Mouse (Mus musculus) neural tube, embryonic 14.5 days (tissue): ENCODE measurements at regions not wholly inside any gene's neighbourhood (a gene's known extent, or its start where the extent isn't known, plus 50 kb on each side); places are given as distances from the start of the nearest gene placed in this dataset.

Experiments used
- ATAC-seq: fragments of 200-750 bp; cut with Nextera tagmentation; 2 replicates; pipeline ENCODE4 v1.8.0; 2017; ENCODE audit warnings: low read depth, mild to moderate bottlenecking, moderate TSS enrichment, moderate library complexity
- H3K27ac ChIP-seq: fragments of 300-500 bp; sonication (generic); 2 replicates; pipeline ENCODE4 v1.5.1; 2014; ENCODE audit warnings: low read depth, mild to moderate bottlenecking, control low read depth, low read length, moderate library complexity, mixed read lengths
- H3K27me3 ChIP-seq: fragments of 300-500 bp; sonication (generic); 2 replicates; pipeline ENCODE4 v1.6.1; 2014; ENCODE audit warnings: low read length; ENCODE audit not compliant: control insufficient read depth, insufficient read depth
- H3K36me3 ChIP-seq: fragments of 300-500 bp; sonication (generic); 2 replicates; pipeline ENCODE4 v1.6.1; 2014; ENCODE audit warnings: low read length, mixed read lengths; ENCODE audit not compliant: control insufficient read depth, insufficient read depth
- H3K4me1 ChIP-seq: fragments of 300-500 bp; sonication (generic); 2 replicates; pipeline ENCODE4 v1.6.1; 2014; ENCODE audit warnings: low read length; ENCODE audit not compliant: control insufficient read depth, insufficient read depth
- H3K4me2 ChIP-seq: fragments of 300-500 bp; sonication (generic); 2 replicates; pipeline ENCODE4 v1.6.1; 2014; ENCODE audit warnings: mild to moderate bottlenecking, low read depth, low read length, control low read depth
- H3K4me3 ChIP-seq: fragments of 300-500 bp; sonication (generic); 2 replicates; pipeline ENCODE4 v1.5.1; 2014; ENCODE audit warnings: low read depth, low read length, control low read depth, mixed read lengths
- H3K9ac ChIP-seq: fragments of 300-500 bp; sonication (generic); replicated peaks from 2 replicates; pipeline ENCODE4 v1.6.1; 2014; ENCODE audit warnings: low read depth, mild to moderate bottlenecking, control low read depth, low read length, mixed read lengths
- H3K9me3 ChIP-seq: fragments of 300-500 bp; sonication (generic); 2 replicates; pipeline ENCODE4 v1.6.1; 2016; ENCODE audit warnings: low read length; ENCODE audit not compliant: control insufficient read depth
- WGBS: fragments of 180-500 bp; shearing (Covaris S2); extraction: QIAGEN DNeasy Blood & Tissue Kit; methylation state at CpG from one replicate; pipeline ENCODE4 v1.1.7; 2014; 5-methylcytosine and 5-hydroxymethylcytosine counted together

DNA sequence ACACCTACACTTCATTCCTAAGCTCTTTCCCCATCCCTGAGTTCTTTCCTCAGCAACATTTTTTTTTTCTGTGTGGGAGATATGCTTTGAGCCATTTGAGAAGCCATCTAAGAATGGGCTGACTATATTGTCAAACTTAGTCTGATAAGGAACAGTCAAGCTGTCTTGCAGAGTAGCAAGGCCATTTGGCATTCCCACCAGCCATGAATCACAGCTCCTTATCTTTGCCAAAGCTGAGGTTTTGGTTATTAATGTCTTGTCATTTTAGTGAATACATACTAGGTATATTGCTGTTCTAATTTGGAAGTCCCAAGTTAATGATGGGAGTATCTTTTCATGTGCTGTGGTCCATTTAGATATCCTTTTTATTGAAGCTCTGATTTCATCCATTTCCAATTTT is 96.4 kb downstream of the Sox9 start:
- Histone ChIP-seq H3K27ac (no peak overlapping the region), H3K4me2 (no peak overlapping the region), H3K9ac (no peak overlapping the region), H3K9me3 (no peaks in the 10 kb centered on the region), H3K4me3 (no peak overlapping the region), H3K36me3 (no peaks in the 10 kb centered on the region), H3K4me1 (peaks cover 3% of the 10 kb centered on the region; the same call in 1 of the 2 replicates), H3K27me3 (no peaks in the 10 kb centered on the region)
- no peak for ATAC-seq

DNA sequence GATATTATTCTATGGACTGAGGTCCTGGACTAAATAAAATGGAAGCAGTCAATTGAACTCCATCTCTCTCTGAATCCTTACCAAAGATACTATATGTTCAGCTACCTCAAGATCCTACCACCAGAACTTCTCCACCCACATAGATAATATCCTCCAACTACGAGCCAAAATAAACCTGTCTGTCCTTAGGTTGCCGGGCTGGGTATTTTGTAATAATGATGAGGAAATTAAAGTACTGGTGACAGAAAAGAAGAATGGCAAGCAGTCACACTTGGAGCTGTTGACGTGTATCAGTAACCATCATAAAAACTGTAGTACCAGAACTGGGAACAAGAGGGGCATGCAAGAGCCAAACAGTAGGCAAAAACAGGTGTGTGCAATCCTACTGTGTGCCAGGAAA is 98.7 kb downstream of the Sox9 start:
- no peak for ATAC-seq
- Histone ChIP-seq H3K27ac (no peak overlapping the region), H3K4me2 (no peak overlapping the region), H3K4me1 (no peaks in the 10 kb centered on the region), H3K27me3 (no peaks in the 10 kb centered on the region), H3K4me3 (no peak overlapping the region), H3K9ac (no peak overlapping the region), H3K36me3 (no peaks in the 10 kb centered on the region), H3K9me3 (no peaks in the 10 kb centered on the region)
- WGBS = 94% methylated on average over 3 of the region's 3 CpGs

DNA sequence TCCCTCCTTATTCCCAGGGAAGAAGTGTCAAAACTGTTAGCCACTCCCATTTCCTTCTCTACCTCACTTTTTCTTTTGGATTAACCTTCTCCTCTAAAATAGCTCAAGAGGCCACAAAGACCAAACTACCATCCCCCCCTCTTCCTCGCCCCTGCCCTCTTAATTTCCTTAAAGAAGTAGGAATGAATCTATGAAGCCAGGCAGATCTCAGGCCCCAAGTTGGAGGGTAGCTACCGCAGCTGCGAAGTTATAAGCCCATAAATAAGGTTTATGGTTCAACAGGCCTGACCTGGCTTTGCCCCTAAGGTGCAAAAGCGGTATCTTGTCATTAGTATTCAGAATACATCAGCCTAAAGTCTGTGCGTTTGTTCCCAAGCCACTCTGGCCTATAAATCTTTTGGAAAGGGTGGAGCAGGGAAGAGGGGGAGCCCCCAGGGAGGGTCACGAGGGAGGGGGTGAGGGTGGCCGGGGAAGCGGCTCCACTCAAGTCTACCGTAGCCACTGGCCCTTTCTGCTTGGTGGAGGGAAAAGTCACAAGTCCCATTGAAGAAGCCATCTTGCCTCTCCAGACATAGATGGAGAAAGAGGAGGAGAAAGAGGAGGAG is 103.4 kb downstream of the Sox9 start:
- no peak overlapping the region for H3K4me3 ChIP-seq
- no peaks in the 10 kb centered on the region for H3K27me3 ChIP-seq
- no peak overlapping the region for H3K27ac ChIP-seq
- H3K36me3 ChIP-seq = no peaks in the 10 kb centered on the region
- H3K9ac ChIP-seq = no peak overlapping the region
- H3K4me2 ChIP-seq = no peak overlapping the region
- peak; percentile 81 for ATAC-seq
- WGBS = 5% methylated on average over 9 of the region's 9 CpGs
- H3K9me3 ChIP-seq = no peaks in the 10 kb centered on the region
- no peaks in the 10 kb centered on the region for H3K4me1 ChIP-seq

DNA sequence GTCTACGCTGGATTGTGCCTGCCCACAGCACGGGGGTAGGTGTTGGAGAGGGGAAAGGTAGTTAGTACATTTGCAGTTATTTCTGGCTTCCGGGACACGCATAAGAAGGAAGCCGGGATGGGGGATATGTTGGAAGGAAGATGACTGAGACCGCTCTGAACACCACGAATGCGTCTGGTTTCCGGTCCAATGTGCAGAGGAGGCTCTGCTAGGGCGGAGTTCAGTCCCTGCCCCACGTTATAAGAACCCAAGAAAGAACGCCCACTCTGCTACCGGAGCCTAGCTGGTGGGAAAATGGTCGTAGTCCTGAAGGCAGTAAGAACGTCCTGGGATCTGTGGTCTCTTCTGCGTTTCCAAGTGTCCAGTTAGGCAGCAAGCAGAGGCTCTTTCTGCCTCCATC is 104.1 kb downstream of the Sox9 start:
- 52% methylated on average over 16 of the region's 16 CpGs for WGBS
- Histone ChIP-seq H3K9ac (no peak overlapping the region), H3K4me1 (no peaks in the 10 kb centered on the region), H3K9me3 (no peaks in the 10 kb centered on the region), H3K27ac (peak overlapping the region; percentile 55; the same call in 1 of the 2 replicates), H3K27me3 (no peaks in the 10 kb centered on the region), H3K4me2 (no peak overlapping the region), H3K36me3 (no peaks in the 10 kb centered on the region), H3K4me3 (no peak overlapping the region)
- ATAC-seq = no peak

DNA sequence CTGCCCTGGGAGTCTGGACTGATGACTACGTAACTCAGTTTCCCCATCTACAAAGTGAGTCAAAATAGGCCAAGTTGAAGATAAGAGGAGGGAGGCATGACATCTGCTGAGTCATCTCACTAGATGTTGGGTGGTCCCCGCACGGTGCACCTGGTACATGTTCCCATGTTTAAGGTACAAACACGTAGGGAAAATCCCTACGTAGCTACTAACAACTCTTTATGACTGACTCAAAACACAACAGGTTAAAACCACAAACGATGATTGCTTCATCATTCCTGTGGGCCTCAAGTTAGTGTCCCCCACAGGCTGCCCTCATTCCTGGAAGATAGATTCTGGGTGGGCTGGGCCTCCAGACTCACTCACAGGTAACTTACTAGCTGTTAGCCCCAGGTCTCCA is 107.7 kb downstream of the Sox9 start:
- no peaks in the 10 kb centered on the region for H3K36me3 ChIP-seq
- H3K4me3 ChIP-seq = no peak overlapping the region
- no peak for ATAC-seq
- H3K4me1 ChIP-seq = no peaks in the 10 kb centered on the region
- H3K27ac ChIP-seq = no peak overlapping the region
- no peaks in the 10 kb centered on the region for H3K27me3 ChIP-seq
- no peak overlapping the region for H3K4me2 ChIP-seq
- no peaks in the 10 kb centered on the region for H3K9me3 ChIP-seq
- no peak overlapping the region for H3K9ac ChIP-seq
- WGBS = 95% methylated on average over 6 of the region's 6 CpGs

DNA sequence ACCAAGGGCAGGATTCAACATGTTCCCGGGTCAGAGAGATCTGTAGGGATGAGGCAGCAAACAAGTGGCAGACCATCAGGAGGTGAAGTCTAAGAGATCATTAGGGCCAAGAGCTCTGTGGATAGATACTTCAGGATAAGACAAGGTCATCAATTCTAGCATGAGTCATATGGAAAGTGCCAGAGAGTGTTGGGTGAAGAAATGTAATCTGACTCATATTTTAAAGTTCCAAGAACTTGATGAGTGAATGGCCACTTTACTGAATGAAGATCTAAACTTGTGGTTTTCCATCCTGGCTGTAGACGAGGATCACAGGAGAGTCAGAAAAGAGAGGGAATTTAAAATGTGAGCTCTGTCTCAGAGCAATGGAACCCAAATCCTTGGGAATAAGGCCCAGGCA is 115.6 kb downstream of the Sox9 start:
- no peaks in the 10 kb centered on the region for H3K4me1 ChIP-seq
- H3K27me3 ChIP-seq = no peaks in the 10 kb centered on the region
- no peak for ATAC-seq
- no peak overlapping the region for H3K4me3 ChIP-seq
- H3K27ac ChIP-seq = no peak overlapping the region
- 88% methylated on average over 2 of the region's 2 CpGs for WGBS
- H3K9ac ChIP-seq = no peak overlapping the region
- no peaks in the 10 kb centered on the region for H3K36me3 ChIP-seq
- H3K4me2 ChIP-seq = no peak overlapping the region
- no peaks in the 10 kb centered on the region for H3K9me3 ChIP-seq

DNA sequence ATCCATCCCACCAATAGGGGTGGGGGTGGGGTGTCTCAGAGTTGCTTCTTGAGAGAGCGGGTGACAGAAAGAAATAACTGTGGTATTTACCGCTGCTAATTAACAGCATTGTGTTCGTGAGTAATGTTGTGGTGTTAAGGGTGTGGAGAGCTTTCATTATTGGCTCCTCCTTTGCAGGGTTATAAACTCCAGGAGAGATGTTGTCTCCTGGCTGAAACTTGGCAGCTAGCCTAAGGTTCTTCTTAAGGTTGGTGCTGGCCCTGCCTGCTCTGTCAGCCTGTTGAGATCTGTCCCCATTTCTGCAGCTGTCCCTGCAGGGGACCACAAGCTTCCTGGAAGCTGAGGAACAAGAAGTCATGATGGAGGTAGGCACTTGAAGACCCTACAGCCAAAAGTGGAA is 120.6 kb downstream of the Sox9 start:
- WGBS = 38% methylated on average over 3 of the region's 3 CpGs
- ATAC-seq = no peak
- Histone ChIP-seq H3K9ac (no peak overlapping the region), H3K4me1 (no peaks in the 10 kb centered on the region), H3K4me3 (no peak overlapping the region), H3K9me3 (no peaks in the 10 kb centered on the region), H3K36me3 (no peaks in the 10 kb centered on the region), H3K27me3 (no peaks in the 10 kb centered on the region), H3K27ac (no peak overlapping the region), H3K4me2 (no peak overlapping the region)

DNA sequence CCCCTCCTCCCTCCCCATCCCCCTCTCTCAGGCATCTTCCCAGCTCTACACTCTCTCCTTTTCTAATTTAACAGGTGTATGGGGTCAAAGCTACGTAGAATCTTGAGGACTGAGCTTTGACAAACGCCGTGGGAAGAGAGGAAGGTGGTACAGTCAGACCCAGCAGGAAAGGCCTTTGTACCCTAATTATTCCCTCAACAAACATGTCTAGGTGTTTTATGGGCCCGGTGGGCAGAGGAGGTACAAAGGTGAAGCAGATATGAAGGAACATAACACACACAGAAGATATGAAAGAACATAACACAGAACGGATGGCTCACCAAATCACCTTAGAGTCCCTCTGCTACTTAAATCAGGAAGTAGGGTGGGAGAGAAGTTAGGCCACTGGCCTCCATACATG is 128.3 kb downstream of the Sox9 start:
- H3K9me3 ChIP-seq = no peaks in the 10 kb centered on the region
- no peak overlapping the region for H3K27ac ChIP-seq
- no peak overlapping the region for H3K9ac ChIP-seq
- 76% methylated on average over 5 of the region's 5 CpGs for WGBS
- no peaks in the 10 kb centered on the region for H3K36me3 ChIP-seq
- no peaks in the 10 kb centered on the region for H3K4me1 ChIP-seq
- no peak overlapping the region for H3K4me3 ChIP-seq
- no peak overlapping the region for H3K4me2 ChIP-seq
- no peak for ATAC-seq
- H3K27me3 ChIP-seq = no peaks in the 10 kb centered on the region

DNA sequence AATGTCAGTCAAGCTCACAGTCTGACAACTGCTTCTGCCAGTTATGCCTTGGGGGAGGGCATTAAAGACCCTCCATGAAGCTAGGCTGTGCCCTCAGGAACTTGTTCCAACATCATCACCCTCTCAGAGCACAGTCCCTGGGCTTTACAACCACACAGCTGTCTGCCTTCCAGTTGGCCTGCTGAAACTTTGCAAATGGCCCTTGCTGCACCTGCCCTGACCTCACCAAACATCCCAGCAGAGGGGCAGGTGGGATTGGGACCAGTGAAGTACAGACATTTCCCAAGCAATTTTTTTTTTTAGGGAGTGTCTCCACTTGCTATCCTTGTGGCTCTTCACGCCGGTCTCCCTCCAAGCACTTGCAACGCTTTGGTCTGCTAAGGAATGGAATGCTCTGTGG is 130.9 kb downstream of the Sox9 start:
- H3K27me3 ChIP-seq = no peaks in the 10 kb centered on the region
- H3K36me3 ChIP-seq = no peaks in the 10 kb centered on the region
- H3K27ac ChIP-seq = no peak overlapping the region
- 90% methylated on average over 3 of the region's 3 CpGs for WGBS
- no peaks in the 10 kb centered on the region for H3K4me1 ChIP-seq
- H3K9ac ChIP-seq = no peak overlapping the region
- no peak overlapping the region for H3K4me2 ChIP-seq
- ATAC-seq = no peak
- H3K9me3 ChIP-seq = no peaks in the 10 kb centered on the region
- no peak overlapping the region for H3K4me3 ChIP-seq

DNA sequence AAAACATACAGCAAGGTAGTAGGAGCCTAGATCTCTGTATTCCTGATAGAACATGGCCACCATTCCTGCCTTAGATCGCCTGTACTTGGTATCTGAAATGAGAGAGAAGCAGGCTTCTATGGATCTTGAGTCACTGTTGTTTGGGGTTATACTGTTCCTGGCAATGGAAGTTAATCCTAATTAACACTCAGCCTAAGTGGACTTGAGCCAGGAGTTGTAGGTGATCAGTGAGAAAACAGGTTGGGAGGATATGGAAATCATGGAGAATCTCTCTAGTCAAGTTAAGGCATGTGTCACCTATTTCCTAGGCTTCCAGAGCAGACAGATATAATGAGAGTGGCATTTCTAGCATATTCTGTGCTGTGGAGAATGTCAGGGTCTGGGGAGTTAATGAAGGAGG is 134.9 kb downstream of the Sox9 start:
- 89% methylated on average over 1 of the region's 1 CpGs for WGBS
- no peak for ATAC-seq
- H3K4me2 ChIP-seq = no peak overlapping the region
- H3K27me3 ChIP-seq = no peaks in the 10 kb centered on the region
- H3K9ac ChIP-seq = no peak overlapping the region
- H3K9me3 ChIP-seq = no peaks in the 10 kb centered on the region
- H3K4me1 ChIP-seq = no peaks in the 10 kb centered on the region
- H3K4me3 ChIP-seq = no peak overlapping the region
- H3K27ac ChIP-seq = no peak overlapping the region
- no peaks in the 10 kb centered on the region for H3K36me3 ChIP-seq
